Mouse (Mus musculus) ovary, postnatal 10 days (tissue): ENCODE measurements around the gene Olfr432.
"Not testable (repeated sequence)": the region's sequence is repeated elsewhere in the genome, so short reads cannot be mapped to it uniquely, and the experiment has no call there.

ENCODE experiments used
- DNase-seq: peaks from one replicate; pipeline ENCODE4 v3.0.0; 2022; ENCODE audit warnings: low spot score

The Olfr432 gene

GRCm38 (mm10) chr1:174048893-174049292 is at the start of gene Olfr432:
TSS of gene Olfr432 (plus strand) at chr1:174049205.
- DNase-seq, result no peak

GRCm38 (mm10) chr1:174004352-174005109 is 44.5 kb upstream of the Olfr432 start:
- DNase-seq, result not testable (repeated sequence)

- DNase-seq, result not testable (repeated sequence)
Measured at GRCm38 (mm10) chr1:174007050-174007449, 42.0 kb upstream of the Olfr432 start.

GRCm38 (mm10) chr1:174031698-174032097 is 17.3 kb upstream of the Olfr432 start, which contains the start of gene Ifi205:
TSS of gene Ifi205 (minus strand) at chr1:174031810.
- no peak for DNase-seq

GRCm38 (mm10) chr1:174035841-174036240 is 13.2 kb upstream of the Olfr432 start:
- no peak for DNase-seq

- DNase-seq, result no peak
Measured at GRCm38 (mm10) chr1:174038480-174038879, 10.5 kb upstream of the Olfr432 start.

- DNase-seq, result no peak
Measured at GRCm38 (mm10) chr1:174040523-174041177, 8.4 kb upstream of the Olfr432 start, which contains the start of gene Olfr433. TSS of gene Olfr433 (plus strand) at chr1:174040705.

- DNase-seq, result not testable (repeated sequence)
Measured at GRCm38 (mm10) chr1:174042091-174042884, 6.7 kb upstream of the Olfr432 start.

GRCm38 (mm10) chr1:174044431-174044830 is 4.6 kb upstream of the Olfr432 start:
- no peak for DNase-seq

- not testable (repeated sequence) for DNase-seq
Measured at GRCm38 (mm10) chr1:174048227-174048626, 778 bp upstream of the Olfr432 start.

GRCm38 (mm10) chr1:174049357-174049756 is 352 bp downstream of the Olfr432 start:
- not testable (repeated sequence) for DNase-seq

- no peak for DNase-seq
Measured at GRCm38 (mm10) chr1:174050532-174050931, 1.5 kb downstream of the Olfr432 start.

GRCm38 (mm10) chr1:174051515-174051914 is 2.5 kb downstream of the Olfr432 start:
- DNase-seq, result no peak

- DNase-seq, result no peak
Measured at GRCm38 (mm10) chr1:174051931-174052536, 3.0 kb downstream of the Olfr432 start.

GRCm38 (mm10) chr1:174052981-174053380 is 4.0 kb downstream of the Olfr432 start:
- no peak for DNase-seq

- no peak for DNase-seq
Measured at GRCm38 (mm10) chr1:174055248-174055647, 6.2 kb downstream of the Olfr432 start.

- no peak for DNase-seq
Measured at GRCm38 (mm10) chr1:174066305-174066704, 17.3 kb downstream of the Olfr432 start, which contains the start of gene Olfr430. TSS of gene Olfr430 (plus strand) at chr1:174066605.

- no peak for DNase-seq
Measured at GRCm38 (mm10) chr1:174084031-174084430, 35.0 kb downstream of the Olfr432 start, which contains the start of gene Olfr429. TSS of gene Olfr429 (plus strand) at chr1:174084331.

- DNase-seq, result no peak
Measured at GRCm38 (mm10) chr1:174096591-174096990, 47.6 kb downstream of the Olfr432 start, which contains the start of gene Olfr427. TSS of gene Olfr427 (plus strand) at chr1:174096891.

GRCm38 (mm10) chr1:174103735-174104134 is 54.7 kb downstream of the Olfr432 start:
- DNase-seq, result no peak
